Mouse (Mus musculus) ES-E14 (cell line): ENCODE measurements around the gene Sept9. TPM values are rescaled to one million over a fixed set of nuclear protein-coding genes. Genes with fewer than 3 reads are reported as not detected.

Experiments used
- DNase-seq: peaks from one replicate; pipeline ENCODE4 v3.0.0-alpha.2; 2013; ENCODE audit warnings: low read depth, low spot score
- H3K27ac ChIP-seq: 2 replicates; pipeline ENCODE4 v1.5.1; 2012; ENCODE audit warnings: low read depth, mild to moderate bottlenecking, low read length, moderate library complexity, mixed read lengths; ENCODE audit not compliant: poor library complexity, insufficient read depth, severe bottlenecking
- H3K36me3 ChIP-seq: 2 replicates; pipeline ENCODE4 v1.6.1; 2012; ENCODE audit warnings: mild to moderate bottlenecking, low read length, moderate library complexity, mixed read lengths; ENCODE audit not compliant: control insufficient read depth, poor library complexity, insufficient read depth, severe bottlenecking
- H3K4me1 ChIP-seq, 2 experiments: fragments of 150-350 bp in 1 of 2; sonication (generic) in 1 of 2; 2 replicates each; pipeline ENCODE4 v1.6.1; 2012; ENCODE audit warnings: low read length in 2 of 2, mild to moderate bottlenecking in 1 of 2, mixed read lengths in 1 of 2; ENCODE audit not compliant: control insufficient read depth in 2 of 2, insufficient read depth in 2 of 2, poor library complexity in 1 of 2
- H3K4me3 ChIP-seq, 2 experiments: fragments of 150-350 bp in 1 of 2; sonication (generic) in 1 of 2; 2 replicates each; pipeline ENCODE4 v1.5.1; 2012; ENCODE audit warnings: low read length in 2 of 2, low read depth in 1 of 2, mild to moderate bottlenecking in 1 of 2, mixed read lengths in 1 of 2; ENCODE audit not compliant: insufficient read depth in 1 of 2, poor library complexity in 1 of 2, severe bottlenecking in 1 of 2
- H3K9ac ChIP-seq: 2 replicates; pipeline ENCODE4 v1.6.1; 2012; ENCODE audit warnings: low read depth, mild to moderate bottlenecking, low read length, mixed read lengths; ENCODE audit not compliant: poor library complexity, insufficient read depth, severe bottlenecking
- H3K9me3 ChIP-seq: fragments of 150-350 bp; sonication (generic); 2 replicates; pipeline ENCODE4 v1.6.1; 2012; ENCODE audit warnings: low read depth, mild to moderate bottlenecking, low read length; ENCODE audit not compliant: control insufficient read depth, insufficient read depth
- CHD2 ChIP-seq: IDR thresholded peaks from 2 replicates; pipeline ENCODE4 v1.6.1; 2014; ENCODE audit warnings: mild to moderate bottlenecking, low read depth, low read length, inconsistent platforms
- HCFC1 ChIP-seq: IDR thresholded peaks from 2 replicates; pipeline ENCODE4 v1.6.1; 2012; ENCODE audit warnings: low read length, inconsistent platforms, borderline replicate concordance; ENCODE audit not compliant: insufficient read depth
- MAFK ChIP-seq: IDR thresholded peaks from 2 replicates; pipeline ENCODE4 v1.6.1; 2014; ENCODE audit warnings: mild to moderate bottlenecking, low read depth, low read length, inconsistent platforms; ENCODE audit not compliant: insufficient read depth
- ZC3H11A ChIP-seq: IDR thresholded peaks from 2 replicates; pipeline ENCODE4 v1.6.1; 2012; ENCODE audit warnings: low read depth, mild to moderate bottlenecking, inconsistent platforms, low read length, borderline replicate concordance
- ZNF384 ChIP-seq: IDR thresholded peaks from 2 replicates; pipeline ENCODE4 v1.6.1; 2012; ENCODE audit warnings: low read depth, low read length, inconsistent platforms
- in situ Hi-C, 2 experiments: fragments of 600-800 bp; cut with MboI; formaldehyde crosslinking; loops; one replicate each; pipeline ENCODE4 v1.15.1; 2025; ENCODE audit warnings: low sequenced_read_pairs in 2 of 2, inconsistent platforms in 1 of 2; ENCODE audit not compliant: unreplicated experiment in 2 of 2
- total RNA-seq: library from RNA; depleted of rRNA; stranded (reverse); fragments of 300-350 nt; gene quantifications from 2 replicates; pipeline ENCODE4 v1.2.3, GENCODE M21; 2012

The Sept9 gene
- total RNA-seq, 1 experiment, result 65.7 TPM

DNA sequence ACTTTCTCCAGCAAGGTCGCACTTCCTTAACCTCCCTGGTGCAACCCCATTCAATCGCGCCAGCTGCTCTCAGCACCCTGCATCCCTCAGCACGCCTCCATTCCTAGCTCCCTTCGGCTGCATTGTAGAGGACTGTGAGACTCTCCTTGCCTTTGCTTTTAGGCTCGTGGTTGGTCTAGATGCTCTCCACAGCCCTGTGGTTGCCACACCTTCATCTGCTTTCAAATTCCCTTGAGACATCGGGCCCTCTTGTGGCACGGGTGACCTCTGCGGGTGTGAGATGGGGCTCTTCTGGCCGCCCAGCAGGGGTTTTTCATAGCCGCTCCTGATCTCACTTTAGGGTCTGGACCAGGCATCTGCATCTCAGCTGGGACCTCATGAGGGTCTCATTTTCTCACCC, 203.1 kb downstream of the Sept9 start:
- in situ Hi-C loops, result no loop called here
- TF ChIP-seq HCFC1, result no peak
- no peak for TF ChIP-seq MAFK
- no peak for TF ChIP-seq CHD2
- no peak for TF ChIP-seq ZNF384
- no peak for TF ChIP-seq ZC3H11A
- no peak for DNase-seq
- H3K9me3 ChIP-seq, result no peaks in the 10 kb centered on the region
- H3K27ac ChIP-seq, result no peak overlapping the region
- no peaks in the 10 kb centered on the region for H3K36me3 ChIP-seq
- H3K9ac ChIP-seq, result no peak overlapping the region
- peaks cover 4 to 44% of the 10 kb centered on the region in 2 experiments; a peak in 2 of 4 replicates for H3K4me1 ChIP-seq
- peak overlapping the region in 1 of 2 experiments; percentile 13; a peak in 1 of 4 replicates for H3K4me3 ChIP-seq

DNA sequence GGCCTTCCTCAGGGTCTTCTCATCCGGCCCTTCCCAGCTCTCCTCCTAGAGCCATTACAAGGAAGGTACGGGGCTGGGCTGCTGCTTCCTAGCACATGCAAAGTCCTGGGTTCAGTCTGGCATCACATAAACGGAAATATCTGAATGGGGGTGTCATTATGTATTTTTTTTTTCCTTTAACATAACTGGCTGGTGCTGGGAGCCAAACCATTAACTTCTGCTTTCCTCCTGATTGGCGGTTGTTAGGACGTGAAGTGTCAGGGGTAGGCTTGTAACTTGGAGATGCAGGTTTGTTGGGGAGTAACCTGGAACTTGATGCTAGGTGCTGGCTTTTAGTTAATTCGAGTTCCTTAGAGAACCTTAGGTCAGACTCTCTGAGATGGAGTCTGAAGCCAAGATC, 203.6 kb downstream of the Sept9 start:
- Histone ChIP-seq H3K4me1 (peaks cover 4 to 44% of the 10 kb centered on the region in 2 experiments; a peak in 2 of 4 replicates), H3K9ac (no peak overlapping the region), H3K36me3 (no peaks in the 10 kb centered on the region), H3K4me3 (no peak overlapping the region), H3K27ac (no peak overlapping the region), H3K9me3 (no peaks in the 10 kb centered on the region)
- in situ Hi-C loops, result no loop called here
- no peak for DNase-seq
- TF ChIP-seq HCFC1, result no peak
- no peak for TF ChIP-seq ZC3H11A
- TF ChIP-seq MAFK, result no peak
- TF ChIP-seq CHD2, result no peak
- TF ChIP-seq ZNF384, result no peak

DNA sequence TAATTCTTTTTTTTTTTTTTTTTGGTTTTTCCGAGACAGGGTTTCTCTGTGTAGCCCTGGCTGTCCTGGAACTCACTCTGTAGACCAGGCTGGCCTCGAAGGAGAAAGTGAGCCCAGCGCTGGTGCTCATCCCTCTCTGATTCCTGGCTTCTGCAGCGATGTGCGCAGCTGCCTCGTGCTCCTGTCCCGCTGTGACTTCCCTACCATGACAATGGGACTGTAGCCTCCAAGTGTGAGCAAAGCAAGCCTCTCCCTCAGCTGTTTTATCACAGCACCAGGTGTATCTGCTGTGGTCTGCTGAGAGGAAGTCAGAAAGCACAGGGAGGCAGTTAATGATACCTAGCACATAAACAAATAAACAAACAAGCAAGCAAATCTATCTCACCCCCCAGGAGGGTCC, 204.3 kb downstream of the Sept9 start:
- TF ChIP-seq MAFK (no peak), HCFC1 (no peak), CHD2 (no peak), ZC3H11A (no peak), ZNF384 (no peak)
- Histone ChIP-seq H3K4me3 (no peak overlapping the region), H3K36me3 (no peaks in the 10 kb centered on the region), H3K27ac (no peak overlapping the region), H3K9me3 (no peaks in the 10 kb centered on the region), H3K4me1 (peaks cover 6 to 44% of the 10 kb centered on the region in 2 experiments; a peak in 2 of 4 replicates), H3K9ac (no peak overlapping the region)
- in situ Hi-C loops, result no loop called here
- no peak for DNase-seq

DNA sequence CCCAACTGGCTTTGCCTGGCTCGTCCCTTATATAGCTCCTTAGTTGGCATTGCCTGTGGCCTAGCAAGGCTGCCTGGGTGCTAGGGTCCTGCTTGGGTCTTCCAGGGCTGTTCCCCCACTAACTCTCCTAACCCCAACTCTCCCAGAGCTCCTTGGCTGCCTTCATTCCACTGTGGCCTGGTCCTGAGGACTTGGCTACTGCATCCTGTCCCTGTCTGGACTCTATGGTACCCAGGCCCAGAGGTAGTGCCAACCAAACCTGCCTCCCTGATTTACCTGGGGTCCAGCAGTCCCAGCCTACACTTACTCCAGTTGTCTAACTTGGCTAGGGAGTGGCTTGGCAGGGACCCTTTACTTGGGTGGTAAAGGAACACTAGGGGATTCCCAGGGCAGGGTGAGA, 207.2 kb downstream of the Sept9 start:
- TF ChIP-seq MAFK (no peak), HCFC1 (no peak), CHD2 (no peak), ZC3H11A (no peak), ZNF384 (no peak)
- H3K9ac ChIP-seq, result no peak overlapping the region
- H3K27ac ChIP-seq, result no peak overlapping the region
- DNase-seq, result no peak
- H3K36me3 ChIP-seq, result no peaks in the 10 kb centered on the region
- in situ Hi-C loops, result no loop called here
- H3K9me3 ChIP-seq, result no peaks in the 10 kb centered on the region
- H3K4me3 ChIP-seq, result no peak overlapping the region
- H3K4me1 ChIP-seq, result peaks cover 6 to 51% of the 10 kb centered on the region in 2 experiments; a peak in 2 of 4 replicates

DNA sequence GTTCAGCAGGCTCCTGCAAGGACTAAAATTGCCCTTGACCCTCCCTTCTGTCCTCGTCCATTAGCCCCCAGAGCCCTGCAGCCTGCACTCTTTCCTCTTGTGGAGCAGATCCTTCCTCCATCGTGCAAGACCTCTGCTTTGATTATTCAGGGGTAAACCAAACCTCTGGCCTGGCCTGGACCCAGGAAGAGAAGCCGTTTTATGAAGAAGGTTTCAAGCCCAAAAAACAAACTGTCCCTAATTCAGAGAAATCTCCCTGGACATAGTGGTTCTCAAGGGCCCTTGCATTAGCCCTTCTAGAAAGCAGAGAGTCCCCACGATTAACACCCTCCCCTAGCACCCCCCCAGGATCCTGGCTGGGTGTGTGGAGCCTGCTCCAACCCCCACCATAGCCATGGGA, 207.7 kb downstream of the Sept9 start:
- Histone ChIP-seq H3K36me3 (no peaks in the 10 kb centered on the region), H3K4me1 (peaks cover 6 to 46% of the 10 kb centered on the region in 2 experiments; a peak in 2 of 4 replicates), H3K27ac (no peak overlapping the region), H3K9ac (no peak overlapping the region), H3K9me3 (no peaks in the 10 kb centered on the region), H3K4me3 (no peak overlapping the region)
- in situ Hi-C loops, result no loop called here
- TF ChIP-seq MAFK, result no peak
- DNase-seq, result no peak
